Mouse (Mus musculus) midbrain, embryonic 14.5 days (tissue): ENCODE results near the gene Abcc3. TPM values are rescaled to one million over a fixed set of nuclear protein-coding genes. Genes with fewer than 3 reads are reported as not detected.

Experiments used
- ATAC-seq: fragments of 200-750 bp; cut with Nextera tagmentation; 2 replicates; pipeline ENCODE4 v1.8.0; 2017; ENCODE audit warnings: moderate number of reproducible peaks, moderate library complexity; ENCODE audit not compliant: low FRiP score, low TSS enrichment
- DNase-seq: peaks from one replicate; pipeline ENCODE4 v3.0.0-alpha.2; 2015
- H3K27ac ChIP-seq: fragments of 300-500 bp; sonication (generic); replicated peaks from 2 replicates; pipeline ENCODE4 v1.5.1; 2014; ENCODE audit warnings: mild to moderate bottlenecking, low read depth, low read length, moderate library complexity
- H3K27me3 ChIP-seq: fragments of 300-500 bp; sonication (generic); 2 replicates; pipeline ENCODE4 v1.6.1; 2014; ENCODE audit warnings: low read length, control low read depth, mixed read lengths; ENCODE audit not compliant: control insufficient read depth, insufficient read depth
- H3K36me3 ChIP-seq: fragments of 300-500 bp; sonication (generic); 2 replicates; pipeline ENCODE4 v1.6.1; 2014; ENCODE audit warnings: low read length, control low read depth; ENCODE audit not compliant: control insufficient read depth, insufficient read depth
- H3K4me1 ChIP-seq: fragments of 300-500 bp; sonication (generic); 2 replicates; pipeline ENCODE4 v1.6.1; 2014; ENCODE audit warnings: mild to moderate bottlenecking, antibody characterized with exemption, low read length, control low read depth; ENCODE audit not compliant: control insufficient read depth, insufficient read depth
- H3K4me2 ChIP-seq: fragments of 300-500 bp; sonication (generic); 2 replicates; pipeline ENCODE4 v1.6.1; 2014; ENCODE audit warnings: mild to moderate bottlenecking, low read length, moderate library complexity
- H3K4me3 ChIP-seq: fragments of 300-500 bp; sonication (generic); replicated peaks from 2 replicates; pipeline ENCODE4 v1.5.1; 2014; ENCODE audit warnings: low read depth, low read length
- H3K9ac ChIP-seq: fragments of 300-500 bp; sonication (generic); replicated peaks from 2 replicates; pipeline ENCODE4 v1.6.1; 2014; ENCODE audit warnings: mild to moderate bottlenecking, low read length, moderate library complexity
- H3K9me3 ChIP-seq: fragments of 300-500 bp; sonication (generic); 2 replicates; pipeline ENCODE4 v1.6.1; 2016; ENCODE audit warnings: low read length, control low read depth, mixed read lengths; ENCODE audit not compliant: control insufficient read depth
- WGBS: fragments of 180-500 bp; shearing (Covaris S2); extraction: QIAGEN DNeasy Blood & Tissue Kit; methylation state at CpG from one replicate; pipeline ENCODE4 v1.1.7; 2014; 5-methylcytosine and 5-hydroxymethylcytosine counted together
- polyA plus RNA-seq: library from polyadenylated mRNA; unstranded; fragments of >200 nt; fragmentation: Nextera tagmentation; extraction: Ambion mirVana; gene quantifications from 2 replicates; pipeline ENCODE4 v1.2.1, GENCODE M21; 2014

Gene Abcc3
- 0.19 and 0.50 TPM in 2 replicates for polyA plus RNA-seq

DNA sequence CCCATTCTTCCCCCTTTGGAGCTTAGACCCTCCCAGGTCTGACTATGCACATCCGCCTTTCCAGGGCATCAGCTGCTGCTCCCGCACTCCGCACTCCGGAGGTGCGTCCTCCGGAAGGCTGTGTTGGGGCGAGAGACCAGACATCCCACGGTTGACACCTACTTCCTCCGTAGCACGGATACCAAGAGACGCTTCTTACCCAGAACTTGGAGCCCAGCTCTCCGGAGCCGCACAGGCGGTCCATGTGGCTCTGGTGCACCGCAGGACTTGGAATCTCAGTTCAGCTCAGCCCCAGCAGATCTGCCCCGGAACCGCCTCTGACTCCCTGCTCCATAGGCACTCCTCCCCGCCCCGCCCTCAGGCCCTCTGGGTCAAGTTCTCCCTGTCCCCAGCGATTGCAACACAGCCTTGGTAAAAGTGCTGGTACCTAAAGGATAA lies at the start of gene Abcc3:
Gene Abcc3 (minus strand): TSS at position 326 of the 438 bp plus-strand sequence.
- H3K36me3 ChIP-seq: no peaks in the 10 kb centered on the region
- ATAC-seq (no peak), DNase-seq (no peak)
- H3K4me1 ChIP-seq: no peaks in the 10 kb centered on the region
- no peaks in the 10 kb centered on the region for H3K9me3 ChIP-seq
- peak within 1 kb of the TSS; percentile 10; the same call in 1 of the 2 replicates for H3K4me3 ChIP-seq
- H3K9ac ChIP-seq: no peak within 1 kb of the TSS
- no peaks in the 10 kb centered on the region for H3K27me3 ChIP-seq
- WGBS: 15% methylated on average over 20 of the region's 20 CpGs
- H3K27ac ChIP-seq: no peak within 1 kb of the TSS
- peak within 1 kb of the TSS; percentile 32; the same call in 1 of the 2 replicates for H3K4me2 ChIP-seq

DNA sequence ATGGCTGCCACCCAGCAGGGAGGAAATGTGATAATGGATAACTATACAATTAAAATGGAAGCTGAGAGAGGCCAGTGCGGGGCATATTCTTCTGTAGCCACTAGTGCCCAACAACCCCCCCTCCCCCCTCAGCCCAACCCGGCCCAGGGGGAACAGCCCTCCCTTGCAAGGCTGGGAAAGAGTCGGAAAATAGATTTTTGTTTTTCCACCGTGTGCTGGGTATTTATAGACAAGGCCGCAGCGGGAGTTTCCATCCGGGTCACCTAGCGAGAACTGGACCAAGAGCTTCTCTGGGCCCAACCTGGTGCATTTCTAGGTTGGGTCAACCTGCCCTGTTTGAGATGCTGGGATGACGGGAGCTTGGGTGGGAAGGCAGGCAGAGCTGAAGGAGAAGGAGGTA lies 49.0 kb upstream of the Abcc3 start:
- Histone ChIP-seq H3K4me1 (peaks cover 39% of the 10 kb centered on the region), H3K9me3 (no peaks in the 10 kb centered on the region), H3K4me2 (no peak overlapping the region), H3K4me3 (no peak overlapping the region), H3K9ac (no peak overlapping the region), H3K27ac (peak overlapping the region; percentile 49; the same call in 1 of the 2 replicates), H3K27me3 (no peaks in the 10 kb centered on the region), H3K36me3 (peaks cover 23% of the 10 kb centered on the region)
- ATAC-seq (no peak), DNase-seq (no peak)
- 51% methylated on average over 9 of the region's 9 CpGs for WGBS

DNA sequence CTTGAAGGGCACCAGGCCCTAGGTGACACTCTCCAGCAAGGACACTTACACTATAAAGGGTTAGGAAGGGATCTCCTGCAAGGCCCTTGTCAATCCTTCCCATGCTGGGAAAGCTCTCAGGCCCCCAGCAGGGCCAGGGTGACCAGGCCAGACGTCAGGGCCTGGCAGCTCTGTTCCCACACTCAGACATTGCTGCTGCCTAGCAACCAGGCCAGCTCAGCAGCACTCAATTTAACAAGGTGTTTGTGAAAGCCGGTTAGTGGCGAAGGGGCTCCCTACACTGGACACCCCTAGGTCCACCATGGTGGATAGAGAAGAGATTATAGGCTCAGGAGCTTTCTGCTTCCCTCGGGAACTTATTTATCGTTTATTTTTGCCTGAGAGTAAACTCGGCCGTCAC lies 48.3 kb upstream of the Abcc3 start:
- Histone ChIP-seq H3K4me2 (no peak overlapping the region), H3K9ac (no peak overlapping the region), H3K27ac (peak overlapping the region; percentile 49), H3K27me3 (no peaks in the 10 kb centered on the region), H3K4me1 (peaks cover 38% of the 10 kb centered on the region), H3K36me3 (peaks cover 23% of the 10 kb centered on the region), H3K9me3 (no peaks in the 10 kb centered on the region), H3K4me3 (no peak overlapping the region)
- no peak for ATAC-seq
- WGBS: 17% methylated on average over 7 of the region's 7 CpGs
- DNase-seq: peak; percentile 57

DNA sequence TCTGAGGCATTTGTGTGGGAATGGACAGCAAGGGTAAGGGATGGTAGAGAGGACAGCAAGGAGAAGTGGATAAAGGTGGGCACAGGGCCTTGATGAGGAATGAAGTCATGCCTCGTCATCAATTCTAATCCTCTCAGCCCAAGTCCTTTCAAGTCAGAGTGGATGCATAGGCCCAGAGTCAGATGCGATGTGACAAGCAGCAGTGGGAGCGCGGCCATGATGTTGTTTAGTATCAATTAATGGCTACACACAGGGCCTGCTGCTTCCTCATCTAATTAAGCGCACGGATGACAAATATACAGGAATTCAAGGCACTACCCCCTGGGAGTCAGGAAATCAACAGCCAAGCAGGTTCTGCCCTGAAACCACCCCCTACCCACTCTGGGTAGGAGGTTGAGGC lies 47.6 kb upstream of the Abcc3 start:
- H3K9ac ChIP-seq: no peak overlapping the region
- WGBS: 38% methylated on average over 6 of the region's 6 CpGs
- H3K4me2 ChIP-seq: no peak overlapping the region
- ATAC-seq (no peak), DNase-seq (no peak)
- H3K27ac ChIP-seq: no peak overlapping the region
- H3K9me3 ChIP-seq: no peaks in the 10 kb centered on the region
- peaks cover 23% of the 10 kb centered on the region for H3K36me3 ChIP-seq
- no peaks in the 10 kb centered on the region for H3K27me3 ChIP-seq
- H3K4me3 ChIP-seq: no peak overlapping the region
- H3K4me1 ChIP-seq: peaks cover 32% of the 10 kb centered on the region

DNA sequence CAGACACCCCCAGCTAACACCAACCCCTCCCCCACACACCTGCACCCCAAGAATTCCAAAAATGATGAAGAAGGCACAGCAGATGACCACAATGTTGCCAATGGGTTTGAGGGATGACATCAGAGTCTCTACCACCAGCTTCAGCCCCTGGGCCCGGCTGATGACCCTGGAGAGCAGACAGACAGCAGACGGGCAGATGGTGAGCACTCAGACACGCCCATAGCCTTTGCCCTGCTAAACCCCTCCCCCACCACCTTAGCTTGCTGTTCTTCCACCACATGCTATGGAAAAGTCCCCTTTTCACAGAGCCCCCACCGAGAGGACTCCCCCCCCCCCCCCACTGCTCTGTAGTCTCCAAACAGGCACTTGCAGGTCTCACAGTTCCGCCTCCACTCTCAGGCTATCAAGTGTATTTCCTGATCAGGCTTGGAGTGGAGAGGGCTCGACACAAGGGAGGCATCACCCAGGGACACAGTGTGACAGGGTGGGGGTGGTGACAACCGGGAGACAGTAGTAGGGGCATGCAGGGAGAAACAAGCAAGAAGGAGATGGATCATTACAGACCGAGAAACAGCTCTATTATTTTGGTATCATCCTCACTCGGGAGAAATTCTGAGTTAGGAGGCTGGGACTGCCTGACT lies 36.3 kb upstream of the Abcc3 start:
- ATAC-seq: peak; percentile 41; the same call in 1 of the 2 replicates
- H3K27me3 ChIP-seq: no peaks in the 10 kb centered on the region
- peaks cover 42% of the 10 kb centered on the region for H3K4me1 ChIP-seq
- DNase-seq: no peak
- no peaks in the 10 kb centered on the region for H3K9me3 ChIP-seq
- no peak overlapping the region for H3K4me3 ChIP-seq
- peaks cover 64% of the 10 kb centered on the region for H3K36me3 ChIP-seq
- WGBS: 31% methylated on average over 9 of the region's 9 CpGs
- peak overlapping the region; percentile 72 for H3K27ac ChIP-seq
- no peak overlapping the region for H3K9ac ChIP-seq
- no peak overlapping the region for H3K4me2 ChIP-seq

DNA sequence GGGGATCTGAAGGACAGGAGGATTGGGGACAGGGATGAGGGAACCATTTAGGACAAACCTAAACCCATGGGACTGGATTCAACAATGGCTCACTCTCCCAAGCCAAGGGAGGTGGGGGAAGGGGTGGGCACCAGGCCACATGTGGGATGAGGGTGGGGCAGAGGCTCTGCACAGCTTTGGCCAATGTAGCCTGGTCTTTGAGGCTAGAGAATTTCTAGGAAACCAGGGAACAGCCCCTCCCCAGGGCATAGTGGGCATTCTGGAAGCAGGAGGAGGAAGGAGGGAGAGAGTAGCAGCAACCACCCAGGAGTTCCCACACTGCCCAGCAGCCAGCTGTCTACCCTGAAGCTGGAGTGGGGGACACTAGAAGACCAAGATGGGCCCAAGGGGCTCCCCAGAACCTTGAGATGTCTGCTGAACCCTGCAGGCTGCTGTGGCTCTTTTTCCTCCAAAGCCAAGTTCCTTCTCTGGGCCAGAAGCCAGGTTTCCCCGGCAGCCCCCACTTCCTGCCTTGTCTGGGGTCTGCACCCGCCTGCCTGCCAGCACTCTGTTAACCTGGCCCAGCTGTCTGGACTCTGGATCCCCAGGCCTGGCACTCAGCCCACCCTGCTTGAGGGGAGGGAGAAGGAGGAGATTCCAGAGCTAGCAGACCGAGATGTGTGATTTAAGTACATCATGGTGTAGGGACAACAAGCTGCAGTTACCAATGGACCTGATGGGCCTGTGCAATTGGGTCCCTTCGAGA lies 35.5 kb upstream of the Abcc3 start:
- Histone ChIP-seq H3K27ac (peak overlapping the region; percentile 72), H3K9ac (no peak overlapping the region), H3K4me3 (no peak overlapping the region), H3K36me3 (peaks cover 57% of the 10 kb centered on the region), H3K27me3 (no peaks in the 10 kb centered on the region), H3K9me3 (no peaks in the 10 kb centered on the region), H3K4me2 (no peak overlapping the region), H3K4me1 (peaks cover 42% of the 10 kb centered on the region)
- 41% methylated on average over 4 of the region's 4 CpGs for WGBS
- ATAC-seq (peak; percentile 71), DNase-seq (peak; percentile 87)

DNA sequence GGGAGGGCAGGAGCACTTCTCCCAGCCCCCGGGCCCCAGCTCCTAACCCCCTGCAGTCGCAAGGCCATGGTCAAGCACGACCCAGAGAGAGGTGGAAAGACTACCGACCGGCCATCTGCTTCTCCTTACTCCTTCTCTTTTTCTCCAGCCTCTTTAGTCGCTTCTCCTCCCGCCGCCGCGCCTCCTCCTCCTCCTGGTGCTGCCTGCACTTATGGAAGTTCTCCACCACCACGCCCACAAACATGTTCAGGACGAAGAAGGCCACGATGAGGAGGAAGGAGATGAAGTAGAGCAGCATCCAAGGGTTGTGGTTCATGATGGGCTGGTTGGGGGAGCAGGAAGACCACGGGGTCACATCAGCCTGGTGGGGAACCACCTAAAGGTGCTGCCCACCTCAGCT lies 32.9 kb upstream of the Abcc3 start:
- WGBS: 77% methylated on average over 14 of the region's 14 CpGs
- no peak overlapping the region for H3K4me2 ChIP-seq
- no peak for DNase-seq
- H3K27me3 ChIP-seq: no peaks in the 10 kb centered on the region
- no peak overlapping the region for H3K4me3 ChIP-seq
- H3K36me3 ChIP-seq: peaks cover 44% of the 10 kb centered on the region
- peaks cover 48% of the 10 kb centered on the region for H3K4me1 ChIP-seq
- no peaks in the 10 kb centered on the region for H3K9me3 ChIP-seq
- H3K9ac ChIP-seq: no peak overlapping the region
- H3K27ac ChIP-seq: no peak overlapping the region
- ATAC-seq: no peak

DNA sequence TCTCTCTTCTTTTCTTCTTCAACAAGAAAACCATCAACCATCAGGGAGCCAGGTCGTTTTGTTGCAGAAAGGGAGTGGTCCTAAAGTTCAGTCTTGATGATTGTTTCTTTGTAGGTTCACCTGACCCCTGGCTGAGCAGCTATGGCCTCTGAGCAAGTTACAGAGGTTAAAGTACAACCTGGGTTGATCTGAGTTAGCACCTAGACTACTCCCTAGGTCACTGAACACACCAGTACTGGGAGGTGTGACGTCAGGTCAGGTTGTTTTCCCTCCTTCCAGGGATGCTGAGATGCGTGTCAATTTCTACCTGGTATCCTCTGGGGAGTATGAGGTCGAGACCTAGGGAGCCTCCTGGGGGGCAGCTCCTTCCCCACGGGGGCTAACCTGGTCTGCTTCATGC lies 32.4 kb upstream of the Abcc3 start:
- Histone ChIP-seq H3K9me3 (no peaks in the 10 kb centered on the region), H3K9ac (no peak overlapping the region), H3K4me3 (no peak overlapping the region), H3K27me3 (no peaks in the 10 kb centered on the region), H3K4me1 (peaks cover 50% of the 10 kb centered on the region), H3K27ac (no peak overlapping the region), H3K36me3 (peaks cover 42% of the 10 kb centered on the region), H3K4me2 (no peak overlapping the region)
- ATAC-seq (no peak), DNase-seq (no peak)
- 66% methylated on average over 5 of the region's 5 CpGs for WGBS
